ENCODE assay signal across 33 mouse cellular contexts in the genomic region with DNA sequence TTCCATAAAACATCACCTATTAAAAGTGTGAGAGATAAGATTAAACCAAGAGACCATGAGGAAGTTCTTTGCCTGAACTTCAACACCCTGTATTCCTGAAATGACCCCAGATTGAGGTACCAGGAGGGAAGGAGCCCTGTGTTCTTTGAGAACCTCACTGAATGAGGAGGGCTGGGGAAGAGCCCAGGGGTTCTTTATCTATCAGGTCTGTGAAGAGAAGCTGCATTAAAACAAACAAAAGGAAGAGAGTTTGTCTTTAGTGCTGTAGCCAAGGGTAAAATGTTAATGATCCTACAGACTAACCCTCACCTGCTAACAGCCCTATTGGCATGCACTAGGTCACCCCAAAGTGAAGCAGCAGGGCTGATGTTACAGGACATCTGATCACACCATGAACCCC.
"Had no signal": no experiment of that assay in that cellular context is flagged by ENCODE, and none has a peak within 500 bp of the region (broad histone marks: within the 10 kb centered on the region; RNA-seq: fewer than 3 reads in every experiment).

No protein-coding gene starts in this region.

- H3K4me1 ChIP-seq: heart, embryonic 12.5 days; heart, embryonic 13.5 days; heart, embryonic 15.5 days; hindbrain, embryonic 12.5 days; hindbrain, embryonic 13.5 days; hindbrain, embryonic 15.5 days; intestine, embryonic 15.5 days; kidney, embryonic 15.5 days had no signal

- H3K27ac ChIP-seq: heart, embryonic 10.5 days; heart, embryonic 13.5 days; heart, embryonic 15.5 days; hindbrain, embryonic 10.5 days; hindbrain, embryonic 12.5 days; hindbrain, embryonic 13.5 days; hindbrain, embryonic 14.5 days; hindbrain, embryonic 15.5 days; hindbrain, postnatal 0 days; intestine, embryonic 15.5 days; kidney, embryonic 15.5 days; kidney, postnatal 0 days; layer of hippocampus, adult 2 months had no signal

- DNase-seq: heart, postnatal 10 days; heart, postnatal 14 days; heart, postnatal 36 days; heart, postnatal 4 days; kidney, adult 11 months; kidney, adult 18-20 months; kidney, adult 2 months; kidney, adult 8-10 months; kidney, adult 9 months; kidney, postnatal 10 days; kidney, postnatal 14 days; kidney, postnatal 25 days; kidney, postnatal 36 days; kidney, postnatal 4 days; layer of hippocampus, adult 9-11 months; layer of hippocampus, postnatal 36 days had no signal

- H3K9me3 ChIP-seq: heart, embryonic 10.5 days; heart, embryonic 12.5 days; heart, embryonic 13.5 days; heart, embryonic 15.5 days; hindbrain, embryonic 10.5 days; hindbrain, embryonic 12.5 days; hindbrain, embryonic 13.5 days; hindbrain, embryonic 15.5 days; intestine, embryonic 15.5 days; kidney, embryonic 15.5 days had no signal

- H3K9ac ChIP-seq: heart, embryonic 12.5 days; heart, embryonic 13.5 days; heart, embryonic 15.5 days; hindbrain, embryonic 12.5 days; hindbrain, embryonic 13.5 days; hindbrain, embryonic 14.5 days; hindbrain, embryonic 15.5 days; intestine, embryonic 15.5 days; kidney, embryonic 15.5 days had no signal

- ATAC-seq: hindbrain, embryonic 16.5 days; hindbrain, postnatal 0 days; inflammation-experienced regulatory T-cells, adult 6 months; intestine, embryonic 15.5 days had no signal

- H3K36me3 ChIP-seq: heart, embryonic 10.5 days; heart, embryonic 12.5 days; heart, embryonic 13.5 days; heart, embryonic 15.5 days; hindbrain, embryonic 10.5 days; hindbrain, embryonic 12.5 days; hindbrain, embryonic 13.5 days; hindbrain, embryonic 15.5 days; intestine, embryonic 15.5 days; kidney, embryonic 15.5 days had no signal

- H3K27me3 ChIP-seq: heart, embryonic 12.5 days; heart, embryonic 13.5 days; heart, embryonic 15.5 days; hindbrain, embryonic 12.5 days; hindbrain, embryonic 13.5 days; hindbrain, embryonic 15.5 days; intestine, embryonic 15.5 days; kidney, embryonic 15.5 days had no signal

- H3K4me2 ChIP-seq: heart, embryonic 11.5 days; heart, embryonic 12.5 days; heart, embryonic 13.5 days; heart, embryonic 15.5 days; hindbrain, embryonic 12.5 days; hindbrain, embryonic 13.5 days; hindbrain, embryonic 14.5 days; hindbrain, embryonic 15.5 days; intestine, embryonic 15.5 days; kidney, embryonic 15.5 days had no signal

- H3K4me3 ChIP-seq: heart, embryonic 10.5 days; heart, embryonic 12.5 days; heart, embryonic 13.5 days; heart, embryonic 15.5 days; hindbrain, embryonic 10.5 days; hindbrain, embryonic 12.5 days; hindbrain, embryonic 13.5 days; hindbrain, embryonic 15.5 days; intestine, embryonic 15.5 days; kidney, embryonic 15.5 days; layer of hippocampus, adult 2 months had no signal
